Mouse (Mus musculus): ENCODE results near the gene Mtus2. TPM values are rescaled to one million over a fixed set of nuclear protein-coding genes. Genes with fewer than 3 reads are reported as not detected.

The Mtus2 gene
- polyA plus RNA-seq, 1 experiment from 2014 or later = 17.9 TPM

DNA sequence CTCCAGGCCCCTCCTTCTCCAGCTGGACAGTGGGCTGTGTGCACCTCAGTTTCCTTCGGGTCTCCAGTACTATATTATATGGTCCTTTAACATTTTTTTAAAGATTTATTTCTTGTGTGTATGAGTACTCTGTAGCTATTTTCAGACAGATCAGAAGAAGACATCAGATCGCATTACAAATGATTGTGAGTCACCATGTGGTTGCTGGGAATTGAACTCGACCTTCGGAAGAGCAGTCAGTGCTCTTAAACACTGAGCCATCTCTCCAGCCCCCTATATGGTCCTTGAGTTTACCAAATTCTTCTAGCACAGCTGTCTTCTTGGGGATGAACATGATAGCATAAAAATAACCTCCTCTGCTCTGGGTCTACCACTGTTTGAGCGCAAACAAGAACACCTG, 382.0 kb downstream of the Mtus2 start:
- 90% methylated on average over 5 of the region's 5 CpGs for WGBS
- Histone ChIP-seq H3K9ac (replicated peaks; ENCODE audit: low read depth, low read length) (no peak overlapping the region), H3K4me1 (replicated peaks; ENCODE audit: control insufficient read depth, insufficient read depth, low read length) (peaks cover 11% of the 10 kb centered on the region), H3K36me3 (ENCODE audit: control insufficient read depth, insufficient read depth) (peaks cover 3% of the 10 kb centered on the region; the same call in 1 of the 2 replicates), H3K27me3 (replicated peaks; ENCODE audit: control insufficient read depth, insufficient read depth, low read length) (no peaks in the 10 kb centered on the region), H3K9me3 (ENCODE audit: control insufficient read depth, low read length) (no peaks in the 10 kb centered on the region), H3K27ac (ENCODE audit: low read length) (no peak overlapping the region), H3K4me3 (replicated peaks; ENCODE audit: low read length) (no peak overlapping the region), H3K4me2 (ENCODE audit: low read length) (no peak overlapping the region)
- ATAC-seq = no peak

DNA sequence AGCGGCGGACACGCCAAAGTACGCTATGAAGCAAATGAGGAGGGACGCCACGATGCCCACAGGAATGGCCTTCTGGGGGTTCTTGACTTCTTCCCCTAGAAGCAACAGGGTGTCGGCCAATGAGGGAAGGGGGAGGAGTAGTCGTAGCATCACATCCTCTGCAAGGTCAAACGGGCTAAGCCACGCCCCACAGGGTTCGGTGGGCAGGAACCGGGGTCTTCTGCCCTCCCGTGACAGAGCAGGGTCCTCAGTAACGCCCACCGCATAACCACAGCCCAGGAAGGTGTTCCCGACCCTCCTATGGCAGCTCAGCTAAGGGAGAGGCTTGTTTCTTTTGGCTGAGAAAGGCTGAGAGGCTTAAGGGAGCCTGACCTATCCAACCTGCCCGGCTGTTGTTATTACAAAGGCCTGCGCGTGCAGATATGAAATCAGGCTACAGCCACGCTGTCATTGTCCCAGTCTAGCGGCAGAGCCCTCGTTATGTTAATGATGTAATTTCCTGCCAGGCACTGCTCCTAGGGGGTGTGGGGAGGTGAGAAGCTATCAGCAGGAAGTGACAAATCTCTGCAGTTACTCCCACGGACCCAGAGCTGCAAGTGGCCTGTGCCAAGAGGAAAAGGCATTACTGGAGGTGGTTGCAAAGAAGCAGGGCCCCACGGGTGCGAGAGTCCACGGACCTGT, 385.1 kb downstream of the Mtus2 start:
- H3K9me3 ChIP-seq (ENCODE audit: control insufficient read depth, low read length) = no peaks in the 10 kb centered on the region
- H3K4me3 ChIP-seq (replicated peaks; ENCODE audit: low read length) = peak overlapping the region; percentile 14
- peak; percentile 58 for ATAC-seq
- H3K27ac ChIP-seq (ENCODE audit: low read length) = no peak overlapping the region
- H3K27me3 ChIP-seq (replicated peaks; ENCODE audit: control insufficient read depth, insufficient read depth, low read length) = no peaks in the 10 kb centered on the region
- H3K4me2 ChIP-seq (ENCODE audit: low read length) = peak overlapping the region; percentile 37
- WGBS = 45% methylated on average over 26 of the region's 26 CpGs
- peaks cover 11% of the 10 kb centered on the region for H3K4me1 ChIP-seq (replicated peaks; ENCODE audit: control insufficient read depth, insufficient read depth, low read length)
- peak overlapping the region; percentile 7; the same call in 1 of the 2 replicates for H3K9ac ChIP-seq (replicated peaks; ENCODE audit: low read depth, low read length)
- no peaks in the 10 kb centered on the region for H3K36me3 ChIP-seq (ENCODE audit: control insufficient read depth, insufficient read depth)

DNA sequence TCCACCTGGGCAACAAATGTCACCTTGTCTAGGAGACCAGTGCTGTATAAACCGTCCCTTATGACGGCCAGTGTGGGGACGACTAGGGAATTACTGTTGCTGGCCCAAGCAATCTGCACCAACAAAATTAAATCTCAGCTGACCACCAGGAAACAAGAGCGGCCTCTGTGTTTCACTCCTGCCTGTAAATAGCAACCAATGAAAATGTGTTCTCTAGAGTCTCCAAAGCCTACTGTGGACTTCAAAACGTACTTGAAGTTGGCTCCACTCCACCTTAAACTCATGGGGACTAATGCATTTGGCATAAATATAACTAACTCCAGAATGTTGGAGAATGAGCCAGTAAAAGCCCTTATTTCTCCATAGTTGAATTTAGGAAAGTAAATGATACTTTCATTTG, 387.3 kb downstream of the Mtus2 start:
- Histone ChIP-seq H3K36me3 (ENCODE audit: control insufficient read depth, insufficient read depth) (no peaks in the 10 kb centered on the region), H3K9me3 (ENCODE audit: control insufficient read depth, low read length) (no peaks in the 10 kb centered on the region), H3K4me2 (ENCODE audit: low read length) (no peak overlapping the region), H3K4me1 (replicated peaks; ENCODE audit: control insufficient read depth, insufficient read depth, low read length) (peaks cover 11% of the 10 kb centered on the region), H3K4me3 (replicated peaks; ENCODE audit: low read length) (no peak overlapping the region), H3K27ac (ENCODE audit: low read length) (no peak overlapping the region), H3K9ac (replicated peaks; ENCODE audit: low read depth, low read length) (no peak overlapping the region), H3K27me3 (replicated peaks; ENCODE audit: control insufficient read depth, insufficient read depth, low read length) (no peaks in the 10 kb centered on the region)
- no peak for ATAC-seq
- WGBS = 81% methylated on average over 5 of the region's 5 CpGs

- Histone ChIP-seq H3K36me3 (ENCODE audit: control insufficient read depth, insufficient read depth) (no peaks in the 10 kb centered on the region), H3K4me3 (replicated peaks; ENCODE audit: low read length) (no peak overlapping the region), H3K9ac (replicated peaks; ENCODE audit: low read depth, low read length) (no peak overlapping the region), H3K4me2 (ENCODE audit: low read length) (no peak overlapping the region), H3K27me3 (replicated peaks; ENCODE audit: control insufficient read depth, insufficient read depth, low read length) (no peaks in the 10 kb centered on the region), H3K9me3 (ENCODE audit: control insufficient read depth, low read length) (no peaks in the 10 kb centered on the region), H3K4me1 (replicated peaks; ENCODE audit: control insufficient read depth, insufficient read depth, low read length) (peaks cover 11% of the 10 kb centered on the region), H3K27ac (ENCODE audit: low read length) (no peak overlapping the region)
- ATAC-seq = no peak
- WGBS = 74% methylated on average over 8 of the region's 8 CpGs
These were observed 389.4 kb downstream of the Mtus2 start for GRCm38 (mm10) chr5:148346543-148346942.

DNA sequence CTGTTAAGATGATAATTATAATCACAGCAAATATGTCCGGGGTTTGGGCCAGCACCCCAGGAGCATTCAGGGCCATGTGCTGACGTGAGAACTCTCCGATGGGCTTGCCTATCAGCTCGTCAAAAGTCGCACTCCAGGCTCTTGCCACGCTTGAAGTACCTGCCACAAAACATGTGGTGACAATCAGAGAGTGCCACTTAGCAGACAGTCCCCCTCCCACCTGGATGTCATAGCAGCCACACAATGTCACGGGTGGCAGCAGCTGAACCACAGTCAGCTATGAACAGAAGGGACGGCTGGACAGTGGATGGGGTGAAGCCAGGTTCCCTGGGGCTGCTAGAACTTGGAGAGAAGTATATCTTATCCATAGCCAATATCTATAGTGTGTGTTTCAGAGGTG, 391.0 kb downstream of the Mtus2 start:
- H3K4me1 ChIP-seq (replicated peaks; ENCODE audit: control insufficient read depth, insufficient read depth, low read length) = no peaks in the 10 kb centered on the region
- no peak for ATAC-seq
- WGBS = 70% methylated on average over 8 of the region's 8 CpGs

GRCm38 (mm10) chr5:148349327-148350011, 392.3 kb downstream of the Mtus2 start:
- peak; percentile 45; the same call in 1 of the 2 replicates for ATAC-seq
- Histone ChIP-seq H3K9me3 (ENCODE audit: control insufficient read depth, low read length) (no peaks in the 10 kb centered on the region), H3K27ac (ENCODE audit: low read length) (no peak overlapping the region), H3K27me3 (replicated peaks; ENCODE audit: control insufficient read depth, insufficient read depth, low read length) (no peaks in the 10 kb centered on the region), H3K36me3 (ENCODE audit: control insufficient read depth, insufficient read depth) (no peaks in the 10 kb centered on the region), H3K9ac (replicated peaks; ENCODE audit: low read depth, low read length) (no peak overlapping the region), H3K4me2 (ENCODE audit: low read length) (no peak overlapping the region), H3K4me1 (replicated peaks; ENCODE audit: control insufficient read depth, insufficient read depth, low read length) (no peaks in the 10 kb centered on the region), H3K4me3 (replicated peaks; ENCODE audit: low read length) (no peak overlapping the region)
- 80% methylated on average over 15 of the region's 15 CpGs for WGBS

More for the DNA sequence above, 391.0 kb downstream of the Mtus2 start:
- no peaks in the 10 kb centered on the region for H3K27me3 ChIP-seq (replicated peaks; ENCODE audit: control insufficient read depth, insufficient read depth, low read length)
- no peak overlapping the region for H3K27ac ChIP-seq (ENCODE audit: low read length)
- H3K9me3 ChIP-seq (ENCODE audit: control insufficient read depth, low read length) = no peaks in the 10 kb centered on the region
- H3K4me3 ChIP-seq (replicated peaks; ENCODE audit: low read length) = no peak overlapping the region
- no peaks in the 10 kb centered on the region for H3K36me3 ChIP-seq (ENCODE audit: control insufficient read depth, insufficient read depth)
- no peak overlapping the region for H3K9ac ChIP-seq (replicated peaks; ENCODE audit: low read depth, low read length)
- H3K4me2 ChIP-seq (ENCODE audit: low read length) = no peak overlapping the region

DNA sequence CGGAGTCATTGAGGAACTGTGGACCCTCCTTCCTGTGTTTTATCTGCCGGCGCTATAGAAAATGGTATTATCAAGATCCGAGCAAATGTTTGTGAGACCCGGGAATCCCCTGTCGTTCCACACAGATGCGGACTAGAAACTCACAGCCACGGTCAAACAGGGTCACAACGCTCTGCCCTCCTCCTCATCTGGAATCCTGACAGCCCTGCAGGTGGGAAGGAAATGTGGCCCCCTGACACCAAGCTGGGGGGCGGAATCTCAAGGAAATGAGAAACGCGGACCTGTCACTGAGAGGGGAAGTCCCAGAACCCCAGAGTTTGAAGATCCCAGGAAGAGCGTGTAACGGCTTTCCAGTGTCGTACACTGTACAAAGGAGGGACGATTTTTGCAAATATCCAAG, 396.3 kb downstream of the Mtus2 start:
- H3K4me1 ChIP-seq (replicated peaks; ENCODE audit: control insufficient read depth, insufficient read depth, low read length) = no peaks in the 10 kb centered on the region
- no peak overlapping the region for H3K27ac ChIP-seq (ENCODE audit: low read length)
- no peaks in the 10 kb centered on the region for H3K27me3 ChIP-seq (replicated peaks; ENCODE audit: control insufficient read depth, insufficient read depth, low read length)
- H3K4me3 ChIP-seq (replicated peaks; ENCODE audit: low read length) = no peak overlapping the region
- H3K36me3 ChIP-seq (ENCODE audit: control insufficient read depth, insufficient read depth) = no peaks in the 10 kb centered on the region
- no peak overlapping the region for H3K4me2 ChIP-seq (ENCODE audit: low read length)
- no peak for ATAC-seq
- 91% methylated on average over 16 of the region's 16 CpGs for WGBS
- H3K9ac ChIP-seq (replicated peaks; ENCODE audit: low read depth, low read length) = no peak overlapping the region
- H3K9me3 ChIP-seq (ENCODE audit: control insufficient read depth, low read length) = no peaks in the 10 kb centered on the region

DNA sequence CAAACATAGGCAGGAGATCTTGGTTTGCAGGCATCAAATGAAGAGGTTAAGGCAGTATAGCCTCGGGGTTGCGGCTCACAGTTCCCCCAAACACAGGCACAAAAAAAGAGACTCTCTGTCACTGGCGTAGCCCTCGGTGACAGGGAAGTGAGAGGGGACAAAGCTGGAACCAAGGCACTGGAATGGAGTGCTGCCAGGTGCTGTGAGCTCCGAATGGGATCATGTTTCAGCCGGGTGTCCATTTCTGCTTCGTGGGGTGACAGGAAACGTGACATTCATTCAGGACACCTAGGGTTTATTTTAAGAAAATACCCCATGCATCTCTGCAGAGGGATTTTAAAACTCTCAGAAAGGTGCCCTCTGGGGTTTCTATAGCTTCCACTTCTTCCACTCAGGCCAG, 397.4 kb downstream of the Mtus2 start:
- H3K9ac ChIP-seq (replicated peaks; ENCODE audit: low read depth, low read length) = no peak overlapping the region
- H3K27me3 ChIP-seq (replicated peaks; ENCODE audit: control insufficient read depth, insufficient read depth, low read length) = no peaks in the 10 kb centered on the region
- H3K36me3 ChIP-seq (ENCODE audit: control insufficient read depth, insufficient read depth) = no peaks in the 10 kb centered on the region
- no peak overlapping the region for H3K4me3 ChIP-seq (replicated peaks; ENCODE audit: low read length)
- no peak overlapping the region for H3K27ac ChIP-seq (ENCODE audit: low read length)
- no peak overlapping the region for H3K4me2 ChIP-seq (ENCODE audit: low read length)
- H3K9me3 ChIP-seq (ENCODE audit: control insufficient read depth, low read length) = no peaks in the 10 kb centered on the region
- WGBS = 64% methylated on average over 8 of the region's 8 CpGs
- H3K4me1 ChIP-seq (replicated peaks; ENCODE audit: control insufficient read depth, insufficient read depth, low read length) = no peaks in the 10 kb centered on the region
- no peak for ATAC-seq

GRCm38 (mm10) chr5:148355822-148356221, 398.7 kb downstream of the Mtus2 start:
- Histone ChIP-seq H3K9ac (replicated peaks; ENCODE audit: low read depth, low read length) (no peak overlapping the region), H3K4me1 (replicated peaks; ENCODE audit: control insufficient read depth, insufficient read depth, low read length) (no peaks in the 10 kb centered on the region), H3K9me3 (ENCODE audit: control insufficient read depth, low read length) (no peaks in the 10 kb centered on the region), H3K36me3 (ENCODE audit: control insufficient read depth, insufficient read depth) (no peaks in the 10 kb centered on the region), H3K27ac (ENCODE audit: low read length) (no peak overlapping the region), H3K4me3 (replicated peaks; ENCODE audit: low read length) (no peak overlapping the region), H3K4me2 (ENCODE audit: low read length) (no peak overlapping the region), H3K27me3 (replicated peaks; ENCODE audit: control insufficient read depth, insufficient read depth, low read length) (no peaks in the 10 kb centered on the region)
- WGBS = 96% methylated on average over 3 of the region's 3 CpGs
- ATAC-seq = no peak
